Mouse (Mus musculus) forebrain, embryonic 13.5 days (tissue): ENCODE data around the gene Kcnma1. TPM values are rescaled to one million over a fixed set of nuclear protein-coding genes. Genes with fewer than 3 reads are reported as not detected.
A peak's percentile ranks its signal among the peaks of the same experiment; 100 is the strongest.

ENCODE experiments used
- ATAC-seq: fragments of 200-750 bp; cut with Nextera tagmentation; 2 replicates; pipeline ENCODE4 v1.8.0; 2017
- H3K27ac ChIP-seq: fragments of 300-500 bp; sonication (generic); 2 replicates; pipeline ENCODE4 v1.5.1; 2015; ENCODE audit warnings: inconsistent platforms, mild to moderate bottlenecking, moderate library complexity
- H3K27me3 ChIP-seq: fragments of 300-500 bp; sonication (generic); 2 replicates; pipeline ENCODE4 v1.6.1; 2015; ENCODE audit warnings: mild to moderate bottlenecking, inconsistent platforms
- H3K36me3 ChIP-seq: fragments of 300-500 bp; sonication (generic); 2 replicates; pipeline ENCODE4 v1.6.1; 2015; ENCODE audit warnings: mild to moderate bottlenecking, inconsistent platforms; ENCODE audit not compliant: poor library complexity, severe bottlenecking
- H3K4me1 ChIP-seq: fragments of 300-500 bp; sonication (generic); 2 replicates; pipeline ENCODE4 v1.6.1; 2015; ENCODE audit warnings: inconsistent platforms
- H3K4me2 ChIP-seq: fragments of 300-500 bp; sonication (generic); 2 replicates; pipeline ENCODE4 v1.6.1; 2015; ENCODE audit warnings: inconsistent platforms, mild to moderate bottlenecking, moderate library complexity
- H3K4me3 ChIP-seq: fragments of 300-500 bp; sonication (generic); 2 replicates; pipeline ENCODE4 v1.5.1; 2015; ENCODE audit warnings: mild to moderate bottlenecking, inconsistent platforms
- H3K9ac ChIP-seq: fragments of 300-500 bp; sonication (generic); 2 replicates; pipeline ENCODE4 v1.6.1; 2015; ENCODE audit warnings: mild to moderate bottlenecking, inconsistent platforms
- H3K9me3 ChIP-seq: fragments of 300-500 bp; sonication (generic); replicated peaks from 2 replicates; pipeline ENCODE4 v1.6.1; 2016; ENCODE audit warnings: inconsistent platforms
- WGBS: fragments of 180-500 bp; shearing (Covaris S2); methylation state at CpG from one replicate; pipeline ENCODE4 v1.1.7; 2015; 5-methylcytosine and 5-hydroxymethylcytosine counted together
- polyA plus RNA-seq: library from polyadenylated mRNA; unstranded; fragments of >200 nt; fragmentation: Nextera tagmentation; extraction: Ambion mirVana; gene quantifications from 2 replicates; pipeline ENCODE4 v1.2.1, GENCODE M21; 2015

Gene Kcnma1
- polyA plus RNA-seq, 1 experiment from 2014 or later, result 3.4 TPM

DNA sequence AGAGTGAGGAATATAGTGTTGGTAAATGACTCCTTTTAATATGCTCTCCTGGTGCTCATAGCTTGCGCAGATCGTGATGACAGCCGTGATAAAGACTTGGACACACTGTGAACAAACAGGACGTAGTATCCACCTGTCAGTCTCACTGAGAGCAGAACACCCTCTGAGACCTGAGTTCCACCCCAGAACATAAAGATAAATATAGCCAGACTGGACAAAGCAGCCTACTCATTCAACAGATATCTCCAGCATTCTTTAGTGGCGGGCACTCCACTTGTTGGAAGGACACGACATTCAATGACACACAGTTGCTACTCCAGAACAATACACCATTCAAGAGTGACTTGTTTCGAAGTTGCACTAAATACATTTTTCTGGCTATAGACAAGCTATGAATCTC is 408.6 kb downstream of the Kcnma1 start:
- no peak overlapping the region for H3K4me2 ChIP-seq
- H3K36me3 ChIP-seq, result no peaks in the 10 kb centered on the region
- H3K27ac ChIP-seq, result no peak overlapping the region
- no peaks in the 10 kb centered on the region for H3K9me3 ChIP-seq
- 84% methylated on average over 7 of the region's 7 CpGs for WGBS
- H3K9ac ChIP-seq, result no peak overlapping the region
- ATAC-seq, result no peak
- H3K27me3 ChIP-seq, result no peaks in the 10 kb centered on the region
- H3K4me3 ChIP-seq, result no peak overlapping the region
- no peaks in the 10 kb centered on the region for H3K4me1 ChIP-seq

DNA sequence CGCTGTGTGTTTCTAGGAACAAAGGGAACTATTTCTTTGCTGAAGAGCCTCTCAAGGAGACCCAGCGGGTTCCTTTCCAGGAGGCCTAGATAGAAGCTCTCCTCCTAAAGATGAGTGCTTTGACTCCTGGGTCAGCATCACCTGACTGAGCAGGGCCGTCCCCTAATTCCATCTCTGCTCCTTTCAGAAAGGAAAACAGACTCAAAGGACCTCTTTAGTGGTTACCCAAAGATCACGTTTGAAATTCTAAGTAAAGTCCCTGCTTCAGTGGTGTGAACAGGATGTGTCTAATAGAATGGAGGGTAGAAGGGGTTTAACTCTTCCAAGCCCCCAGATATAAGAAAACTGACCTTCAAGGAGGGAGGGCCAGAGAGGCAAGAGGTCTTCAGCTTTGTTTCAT is 411.4 kb downstream of the Kcnma1 start:
- no peak for ATAC-seq

DNA sequence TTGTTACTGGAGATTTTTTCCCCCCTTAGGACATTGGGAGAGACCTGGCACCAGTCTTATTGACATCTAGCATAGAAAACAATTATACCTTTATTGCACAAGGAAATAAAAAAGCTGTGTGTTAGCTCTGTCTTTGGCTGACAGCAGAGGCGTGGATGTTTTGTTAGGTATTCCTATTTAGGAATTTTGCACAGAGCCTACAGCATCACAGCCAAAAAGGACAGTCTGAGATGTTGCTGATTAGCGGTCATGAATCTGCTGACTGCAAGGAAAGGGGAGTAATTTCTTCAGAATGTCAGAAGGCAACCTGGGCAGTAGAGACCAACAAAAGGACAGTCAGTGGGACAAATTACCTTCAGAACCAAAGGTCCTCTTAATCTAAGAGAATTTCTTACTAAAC is 412.2 kb downstream of the Kcnma1 start:
- Histone ChIP-seq H3K36me3 (no peaks in the 10 kb centered on the region), H3K4me2 (no peak overlapping the region), H3K9ac (no peak overlapping the region), H3K27me3 (no peaks in the 10 kb centered on the region), H3K4me1 (no peaks in the 10 kb centered on the region), H3K4me3 (no peak overlapping the region), H3K27ac (no peak overlapping the region), H3K9me3 (no peaks in the 10 kb centered on the region)
- WGBS, result 77% methylated on average over 2 of the region's 2 CpGs
- ATAC-seq, result no peak

More for the DNA sequence above, 411.4 kb downstream of the Kcnma1 start:
- no peak overlapping the region for H3K4me3 ChIP-seq
- no peak overlapping the region for H3K9ac ChIP-seq
- H3K4me2 ChIP-seq, result no peak overlapping the region
- H3K36me3 ChIP-seq, result no peaks in the 10 kb centered on the region
- WGBS, result 9% methylated on average over 4 of the region's 4 CpGs
- no peaks in the 10 kb centered on the region for H3K9me3 ChIP-seq
- no peak overlapping the region for H3K27ac ChIP-seq
- no peaks in the 10 kb centered on the region for H3K4me1 ChIP-seq
- no peaks in the 10 kb centered on the region for H3K27me3 ChIP-seq

DNA sequence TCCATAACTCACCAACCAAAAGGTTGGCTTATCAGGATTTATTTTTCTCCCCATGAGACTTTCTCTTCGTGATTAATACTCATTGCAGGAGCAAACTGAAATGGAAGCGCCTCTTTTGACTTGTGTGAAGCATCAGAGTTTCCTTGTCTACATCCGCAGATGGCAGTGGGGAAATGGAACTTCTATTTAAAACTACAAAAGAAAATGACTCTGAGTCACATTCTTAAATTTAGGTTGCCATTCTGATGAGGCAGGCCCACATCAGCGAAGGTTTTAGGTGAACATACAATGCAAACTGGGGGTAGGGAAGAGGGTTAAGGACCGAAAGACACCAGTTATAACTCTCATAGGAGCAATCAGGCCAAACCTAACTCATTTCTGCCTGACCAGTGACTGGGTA is 419.7 kb downstream of the Kcnma1 start:
- ATAC-seq, result no peak
- Histone ChIP-seq H3K4me1 (peaks cover 5% of the 10 kb centered on the region; the same call in 1 of the 2 replicates), H3K36me3 (no peaks in the 10 kb centered on the region), H3K4me3 (no peak overlapping the region), H3K9me3 (no peaks in the 10 kb centered on the region), H3K9ac (no peak overlapping the region), H3K4me2 (no peak overlapping the region), H3K27me3 (no peaks in the 10 kb centered on the region), H3K27ac (no peak overlapping the region)
- 87% methylated on average over 5 of the region's 5 CpGs for WGBS

- H3K36me3 ChIP-seq, result no peaks in the 10 kb centered on the region
- WGBS, result 8% methylated on average over 6 of the region's 6 CpGs
- H3K4me3 ChIP-seq, result no peak overlapping the region
- H3K27ac ChIP-seq, result no peak overlapping the region
- H3K4me2 ChIP-seq, result no peak overlapping the region
- no peaks in the 10 kb centered on the region for H3K27me3 ChIP-seq
- no peak overlapping the region for H3K9ac ChIP-seq
- no peaks in the 10 kb centered on the region for H3K9me3 ChIP-seq
- ATAC-seq, result no peak
- H3K4me1 ChIP-seq, result peaks cover 5% of the 10 kb centered on the region; the same call in 1 of the 2 replicates
These were observed 421.4 kb downstream of the Kcnma1 start for GRCm38 (mm10) chr14:23592826-23593447.

GRCm38 (mm10) chr14:23589744-23590481 is 424.4 kb downstream of the Kcnma1 start:
- ATAC-seq, result no peak
- WGBS, result 66% methylated on average over 7 of the region's 7 CpGs
- Histone ChIP-seq H3K4me2 (no peak overlapping the region), H3K9ac (no peak overlapping the region), H3K4me1 (peaks cover 5% of the 10 kb centered on the region; the same call in 1 of the 2 replicates), H3K27ac (no peak overlapping the region), H3K27me3 (no peaks in the 10 kb centered on the region), H3K9me3 (no peaks in the 10 kb centered on the region), H3K36me3 (no peaks in the 10 kb centered on the region), H3K4me3 (no peak overlapping the region)

DNA sequence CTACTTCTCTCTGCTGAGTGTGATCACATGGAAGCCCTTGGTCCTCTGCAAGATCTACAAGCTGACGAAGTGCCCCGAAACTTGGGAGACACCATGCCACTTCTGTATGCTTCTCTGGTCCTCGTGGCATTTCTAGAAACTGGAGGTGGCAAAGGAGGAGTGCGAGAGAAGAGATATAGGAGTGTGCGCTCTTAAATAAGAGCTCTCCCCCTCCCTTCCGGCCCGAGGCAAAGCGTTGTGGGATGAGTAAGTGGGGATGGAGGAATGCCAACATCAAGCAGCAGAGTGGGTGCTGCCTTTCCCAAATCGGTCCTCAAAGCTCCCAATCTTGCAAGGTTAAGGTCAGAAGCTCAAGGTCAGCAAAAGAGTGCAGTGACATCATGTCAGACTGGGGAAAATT is 426.8 kb downstream of the Kcnma1 start:
- WGBS, result 84% methylated on average over 9 of the region's 9 CpGs
- Histone ChIP-seq H3K4me2 (no peak overlapping the region), H3K36me3 (no peaks in the 10 kb centered on the region), H3K27me3 (no peaks in the 10 kb centered on the region), H3K4me3 (no peak overlapping the region), H3K9ac (no peak overlapping the region), H3K27ac (no peak overlapping the region), H3K4me1 (no peaks in the 10 kb centered on the region), H3K9me3 (no peaks in the 10 kb centered on the region)
- ATAC-seq, result no peak

- Histone ChIP-seq H3K9ac (no peak overlapping the region), H3K4me2 (no peak overlapping the region), H3K27me3 (no peaks in the 10 kb centered on the region), H3K27ac (no peak overlapping the region), H3K4me3 (no peak overlapping the region), H3K9me3 (no peaks in the 10 kb centered on the region), H3K4me1 (no peaks in the 10 kb centered on the region), H3K36me3 (no peaks in the 10 kb centered on the region)
- 16% methylated on average over 2 of the region's 2 CpGs for WGBS
- 0 out of 2 replicates have a peak, but pooled peaks have one; percentile 30 for ATAC-seq
These were observed 431.1 kb downstream of the Kcnma1 start for GRCm38 (mm10) chr14:23583235-23583634.

DNA sequence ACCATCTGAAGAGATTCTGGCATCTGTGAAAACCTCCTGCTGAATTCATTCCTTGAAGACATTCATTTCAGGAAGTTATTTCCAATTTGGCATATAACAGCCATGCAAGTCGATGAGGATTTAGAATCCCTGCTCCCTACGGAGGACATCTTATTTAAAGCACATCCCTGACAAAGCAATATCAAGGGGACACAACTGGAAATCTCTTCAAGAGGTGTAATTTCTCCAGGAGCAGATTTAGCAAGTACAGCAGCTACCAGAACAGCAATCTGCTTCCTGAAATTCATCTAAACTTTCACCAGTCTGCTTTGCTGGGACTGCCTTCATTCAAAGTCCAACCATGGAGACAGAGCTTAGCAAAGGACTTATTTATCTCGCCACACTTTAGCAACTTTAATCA is 433.0 kb downstream of the Kcnma1 start:
- no peak for ATAC-seq
- no peaks in the 10 kb centered on the region for H3K36me3 ChIP-seq

GRCm38 (mm10) chr14:23575951-23576350 is 438.3 kb downstream of the Kcnma1 start:
- H3K4me2 ChIP-seq, result no peak overlapping the region
- peak; percentile 76 for ATAC-seq
- H3K9ac ChIP-seq, result no peak overlapping the region
- 3% methylated on average over 2 of the region's 2 CpGs for WGBS
- peaks cover 4% of the 10 kb centered on the region; the same call in 1 of the 2 replicates for H3K27me3 ChIP-seq
- no peaks in the 10 kb centered on the region for H3K36me3 ChIP-seq
- H3K4me1 ChIP-seq, result no peaks in the 10 kb centered on the region
- no peak overlapping the region for H3K27ac ChIP-seq
- no peak overlapping the region for H3K4me3 ChIP-seq
- H3K9me3 ChIP-seq, result no peaks in the 10 kb centered on the region

More for the DNA sequence above, 433.0 kb downstream of the Kcnma1 start:
- no peak overlapping the region for H3K4me2 ChIP-seq
- 78% methylated on average over 3 of the region's 3 CpGs for WGBS
- H3K27me3 ChIP-seq, result no peaks in the 10 kb centered on the region
- no peak overlapping the region for H3K27ac ChIP-seq
- no peaks in the 10 kb centered on the region for H3K4me1 ChIP-seq
- H3K9ac ChIP-seq, result no peak overlapping the region
- H3K4me3 ChIP-seq, result no peak overlapping the region
- H3K9me3 ChIP-seq, result no peaks in the 10 kb centered on the region

GRCm38 (mm10) chr14:23574136-23574535 is 440.2 kb downstream of the Kcnma1 start:
- Histone ChIP-seq H3K9me3 (no peaks in the 10 kb centered on the region), H3K36me3 (no peaks in the 10 kb centered on the region), H3K27me3 (peaks cover 4% of the 10 kb centered on the region; the same call in 1 of the 2 replicates), H3K9ac (no peak overlapping the region), H3K4me3 (no peak overlapping the region), H3K4me1 (no peaks in the 10 kb centered on the region), H3K4me2 (no peak overlapping the region), H3K27ac (no peak overlapping the region)
- 83% methylated on average over 4 of the region's 4 CpGs for WGBS
- ATAC-seq, result no peak

DNA sequence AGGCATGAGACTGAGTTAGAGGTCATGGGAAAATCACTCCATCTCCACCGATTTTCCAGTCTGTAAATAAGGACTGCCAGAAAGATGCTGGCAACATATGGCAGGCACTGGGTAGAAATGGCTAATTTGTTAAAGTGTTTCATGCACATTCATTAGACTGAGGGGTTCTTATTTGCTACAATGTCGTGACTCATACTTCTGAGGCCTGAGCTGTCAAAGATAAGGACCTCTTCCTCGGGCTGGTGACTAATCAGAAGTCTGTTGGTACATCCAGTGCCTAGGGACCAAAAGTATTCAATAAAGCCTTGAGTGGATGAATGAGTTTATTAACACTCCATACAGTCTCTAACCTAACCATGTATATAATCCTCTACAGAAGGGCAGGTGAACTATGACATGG is 440.9 kb downstream of the Kcnma1 start:
- WGBS, result 54% methylated on average over 3 of the region's 3 CpGs

More for the DNA sequence above, 440.9 kb downstream of the Kcnma1 start:
- H3K36me3 ChIP-seq, result no peaks in the 10 kb centered on the region
- no peak overlapping the region for H3K27ac ChIP-seq
- H3K9ac ChIP-seq, result no peak overlapping the region
- no peak overlapping the region for H3K4me2 ChIP-seq
- no peaks in the 10 kb centered on the region for H3K4me1 ChIP-seq
- no peaks in the 10 kb centered on the region for H3K9me3 ChIP-seq
- no peak for ATAC-seq
- H3K27me3 ChIP-seq, result peaks cover 7% of the 10 kb centered on the region; the same call in 1 of the 2 replicates
- H3K4me3 ChIP-seq, result no peak overlapping the region
